Mouse (Mus musculus) olfactory bulb, adult 2 months (tissue): ENCODE measurements around the gene Cant1. TPM values are rescaled to one million over a fixed set of nuclear protein-coding genes. Genes with fewer than 3 reads are reported as not detected.
A peak's percentile ranks its signal among the peaks of the same experiment; 100 is the strongest.

Experiments
- H3K27ac ChIP-seq: fragments of 200-500 bp; 2 replicates; pipeline ENCODE4 v1.5.1; 2012; ENCODE audit warnings: low read depth, low read length; ENCODE audit not compliant: insufficient read depth
- H3K4me1 ChIP-seq: fragments of 200-500 bp; 2 replicates; pipeline ENCODE4 v1.6.1; 2012; ENCODE audit warnings: low read length; ENCODE audit not compliant: control insufficient read depth, insufficient read depth
- H3K4me3 ChIP-seq: fragments of 200-500 bp; 2 replicates; pipeline ENCODE4 v1.5.1; 2012; ENCODE audit warnings: mild to moderate bottlenecking, low read depth, low read length, moderate library complexity; ENCODE audit not compliant: insufficient read depth
- CTCF ChIP-seq: fragments of 200-500 bp; IDR thresholded peaks from 2 replicates; pipeline ENCODE4 v1.5.1; 2012; ENCODE audit warnings: low read depth, mild to moderate bottlenecking, low read length, moderate library complexity; ENCODE audit not compliant: insufficient read depth
- POLR2A ChIP-seq: fragments of 200-500 bp; IDR thresholded peaks from 2 replicates; pipeline ENCODE4 v1.6.1; 2012; ENCODE audit warnings: mild to moderate bottlenecking, low read depth, low read length, moderate library complexity; ENCODE audit not compliant: insufficient read depth
- WGBS: fragments of 180-500 bp; shearing (Covaris S2); methylation state at CpG from one replicate; pipeline ENCODE4 v1.1.7; 2018; 5-methylcytosine and 5-hydroxymethylcytosine counted together
- polyA plus RNA-seq: library from polyadenylated mRNA; stranded (reverse); fragments of >200 nt; gene quantifications from 2 replicates; pipeline ENCODE4 v1.2.4, GENCODE M21; 2012; ENCODE audit warnings: low replicate concordance; ENCODE audit not compliant: missing spikeins, insufficient read depth, insufficient read length

Gene Cant1
- polyA plus RNA-seq, 1 experiment, result not detected

DNA sequence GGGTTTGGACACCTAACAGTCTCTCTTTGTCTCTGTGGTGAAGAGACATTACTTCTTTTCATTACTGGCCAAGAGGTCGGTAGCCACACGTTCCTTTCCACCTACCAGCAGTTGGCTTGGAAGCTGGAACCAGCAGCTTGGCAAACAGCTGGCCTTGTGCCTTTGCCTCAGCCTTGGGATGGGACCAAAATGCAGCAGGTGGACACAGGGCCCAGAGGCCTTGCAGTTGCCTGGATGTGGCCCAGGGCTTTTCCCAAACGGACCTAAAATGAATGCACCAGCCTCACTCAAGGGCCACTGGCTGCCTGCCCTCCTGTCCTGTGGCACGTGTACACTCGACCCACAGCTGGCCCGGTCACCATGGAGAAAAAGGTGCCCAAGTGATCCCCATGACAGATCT lies 32.3 kb upstream of the Cant1 start:
- Histone ChIP-seq H3K4me3 (no peak overlapping the region), H3K4me1 (no peaks in the 10 kb centered on the region; the same call in 1 of the 2 replicates), H3K27ac (no peak overlapping the region)
- TF ChIP-seq CTCF (no peak), POLR2A (no peak)
- WGBS, result 72% methylated on average over 6 of the region's 6 CpGs

DNA sequence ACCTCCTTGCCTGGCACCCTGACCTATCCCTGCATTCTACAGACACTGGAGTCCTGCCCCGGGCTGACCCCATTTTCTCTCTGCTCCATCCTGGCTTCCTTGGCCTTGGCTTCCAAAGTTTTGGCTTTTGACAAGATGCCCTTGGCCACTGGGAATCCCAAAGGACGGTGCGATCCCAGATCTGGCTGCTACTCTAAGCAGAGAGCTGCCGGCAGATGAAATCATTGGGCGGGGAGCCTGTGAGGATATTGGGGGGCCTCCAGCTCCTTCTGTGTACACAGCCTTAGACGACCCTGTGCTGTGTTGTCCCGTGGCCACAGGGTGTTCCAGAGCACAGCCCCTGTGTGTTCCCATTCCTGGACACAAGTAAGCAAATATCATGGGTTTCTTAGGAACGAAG lies 29.5 kb upstream of the Cant1 start:
- 87% methylated on average over 8 of the region's 8 CpGs for WGBS
- TF ChIP-seq POLR2A, result no peak
- no peak for TF ChIP-seq CTCF
- Histone ChIP-seq H3K27ac (no peak overlapping the region), H3K4me1 (no peaks in the 10 kb centered on the region), H3K4me3 (no peak overlapping the region)

DNA sequence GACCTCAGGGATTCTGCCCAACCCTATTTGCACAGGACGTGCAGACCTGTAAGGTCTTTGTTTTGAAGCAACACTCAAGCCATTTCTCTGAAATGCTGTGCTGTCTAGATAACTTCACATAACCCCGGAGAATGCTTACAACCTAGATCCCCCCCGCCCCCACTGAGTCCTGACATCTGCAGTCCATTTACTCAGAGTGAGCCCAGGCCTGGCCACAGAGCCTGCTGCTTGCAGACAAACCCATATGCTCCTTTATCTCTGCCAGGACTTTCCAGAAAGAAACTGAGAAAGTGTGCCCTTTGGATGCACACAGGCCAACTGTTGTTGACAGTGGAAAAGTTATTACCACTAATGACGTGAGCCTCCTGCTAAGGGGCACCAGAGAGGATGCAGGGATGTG lies 28.5 kb upstream of the Cant1 start:
- TF ChIP-seq CTCF (no peak), POLR2A (no peak)
- no peak overlapping the region for H3K27ac ChIP-seq

DNA sequence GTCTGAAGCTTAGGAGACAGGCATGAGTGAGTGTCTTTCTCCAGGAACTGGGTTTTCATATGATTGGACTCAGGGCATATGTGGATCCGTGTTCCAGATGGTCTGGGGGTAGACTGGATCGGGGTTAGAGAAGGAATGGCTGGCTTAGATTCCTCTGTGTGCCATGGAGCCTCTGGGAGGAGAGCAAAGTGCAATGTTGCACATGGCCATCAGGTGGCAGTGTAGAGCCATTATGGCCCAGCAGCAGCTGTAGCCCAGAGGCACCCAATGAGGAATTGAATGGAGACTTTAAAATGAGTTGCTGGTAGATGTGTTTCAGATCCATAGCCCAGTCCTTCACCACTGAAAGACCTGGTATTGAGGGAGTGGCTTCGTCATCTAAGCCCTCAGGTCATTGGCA lies 27.0 kb upstream of the Cant1 start:
- no peak overlapping the region for H3K27ac ChIP-seq
- H3K4me3 ChIP-seq, result no peak overlapping the region
- TF ChIP-seq POLR2A (no peak), CTCF (peak; percentile 65; the same call in 1 of the 2 replicates)
- WGBS, result 9% methylated on average over 3 of the region's 3 CpGs
- 0 out of 2 replicates have a peak, but pooled peaks cover 3% of the 10 kb centered on the region for H3K4me1 ChIP-seq

More for the DNA sequence above, 28.5 kb upstream of the Cant1 start:
- Histone ChIP-seq H3K4me1 (0 out of 2 replicates have a peak, but pooled peaks cover 3% of the 10 kb centered on the region), H3K4me3 (no peak overlapping the region)
- 82% methylated on average over 4 of the region's 4 CpGs for WGBS

DNA sequence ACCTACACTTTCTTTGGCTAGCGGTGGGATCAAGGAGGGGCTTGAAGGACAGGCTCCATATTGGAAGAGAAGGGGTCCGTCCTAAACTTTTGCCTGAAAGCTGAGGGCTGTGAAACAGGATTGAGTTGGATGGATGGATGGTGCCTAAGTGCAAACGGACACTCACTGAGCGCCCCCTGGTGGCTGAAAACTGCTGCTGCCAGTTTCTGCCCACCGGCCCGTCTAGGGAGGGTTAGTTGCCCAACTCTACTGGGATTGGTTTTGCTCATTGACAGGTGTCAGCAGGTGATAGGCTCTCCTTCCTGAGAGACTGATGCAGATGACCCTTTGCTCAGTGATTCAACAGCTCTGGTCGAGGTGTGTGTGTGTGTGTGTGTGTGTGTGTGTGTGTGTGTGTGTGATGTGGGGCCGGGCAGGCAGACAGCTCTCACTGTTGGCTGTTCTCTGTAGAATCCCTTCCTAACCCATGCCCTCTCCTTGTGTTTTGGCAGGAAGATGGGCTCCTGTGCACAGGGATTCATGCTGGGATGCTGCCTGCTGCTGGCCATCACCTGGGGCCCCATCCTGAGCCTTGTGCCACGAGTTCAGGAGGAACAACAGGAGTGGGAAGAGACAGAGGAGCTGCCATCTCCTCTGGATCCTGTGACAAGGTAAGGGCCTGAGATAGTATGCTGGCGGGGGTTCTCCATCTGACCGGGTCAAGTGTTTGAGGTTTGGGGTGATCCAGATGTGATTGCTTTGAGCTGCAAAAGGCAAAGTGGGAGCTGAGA lies 24.5 kb upstream of the Cant1 start:
- TF ChIP-seq CTCF (peak; percentile 67), POLR2A (no peak)
- Histone ChIP-seq H3K27ac (no peak overlapping the region), H3K4me3 (no peak overlapping the region), H3K4me1 (peaks cover 12% of the 10 kb centered on the region)
- 41% methylated on average over 11 of the region's 11 CpGs for WGBS

DNA sequence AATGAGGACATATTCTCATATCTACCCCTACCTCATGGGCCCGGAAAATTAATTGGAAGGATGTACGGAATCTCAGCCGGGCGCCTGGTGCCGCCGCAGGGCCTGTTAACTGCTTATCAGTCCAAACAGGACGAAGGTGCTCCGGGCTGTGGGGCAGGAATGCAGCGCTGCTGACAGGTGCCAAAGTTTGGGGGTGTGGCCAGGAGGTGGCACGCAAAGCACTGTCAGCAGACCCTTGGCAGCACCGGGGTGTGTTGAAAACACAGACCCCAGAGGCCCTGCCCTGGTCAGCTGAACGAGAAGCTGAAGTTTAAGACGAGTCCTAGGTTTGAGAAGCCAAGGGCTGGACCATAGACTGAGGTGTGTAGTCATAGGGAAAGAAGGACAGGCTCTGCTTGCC lies 23.8 kb upstream of the Cant1 start:
- Histone ChIP-seq H3K4me3 (no peak overlapping the region), H3K27ac (no peak overlapping the region), H3K4me1 (peaks cover 18% of the 10 kb centered on the region)
- TF ChIP-seq CTCF (no peak), POLR2A (no peak)
- 92% methylated on average over 13 of the region's 13 CpGs for WGBS

DNA sequence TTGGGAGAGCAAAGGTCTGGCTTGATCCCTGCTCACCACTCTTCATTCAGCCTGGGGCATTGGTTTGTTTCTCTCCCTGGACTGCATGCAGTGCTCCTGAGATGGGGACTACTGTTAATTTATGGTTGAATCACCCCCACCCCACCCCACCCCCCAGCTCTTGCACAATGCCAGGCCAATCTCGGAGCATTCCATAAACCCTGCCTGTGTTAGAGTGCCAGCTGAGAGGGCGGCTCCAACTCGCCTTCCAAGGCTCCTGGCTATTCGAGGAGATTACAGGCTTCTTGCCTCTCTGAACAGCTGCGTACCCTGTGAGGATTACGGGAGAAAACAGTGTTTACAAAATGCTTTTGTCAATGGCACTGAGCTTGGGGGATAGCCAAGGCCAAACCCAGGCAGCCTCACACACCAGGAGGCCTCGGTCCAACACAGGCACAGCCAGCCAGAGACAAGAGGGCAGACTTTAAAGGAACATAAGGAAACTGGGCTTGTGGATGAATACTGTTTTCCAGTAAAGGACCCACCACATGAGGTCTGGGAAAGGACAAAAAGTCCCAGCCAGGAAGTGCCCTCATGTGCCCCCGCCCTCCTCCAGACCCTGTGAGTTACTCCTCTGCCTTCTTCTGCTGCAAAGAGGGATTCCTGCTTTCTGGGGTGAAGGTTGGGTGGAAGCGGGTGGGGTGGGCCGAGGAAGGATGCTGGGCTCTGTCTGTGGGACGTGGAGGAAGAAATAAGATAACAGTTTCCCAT lies 20.0 kb upstream of the Cant1 start:
- peaks cover 39% of the 10 kb centered on the region for H3K4me1 ChIP-seq
- WGBS, result 18% methylated on average over 11 of the region's 11 CpGs
- H3K4me3 ChIP-seq, result no peak overlapping the region
- no peak overlapping the region; the same call in 1 of the 2 replicates for H3K27ac ChIP-seq
- TF ChIP-seq CTCF (no peak), POLR2A (no peak)

DNA sequence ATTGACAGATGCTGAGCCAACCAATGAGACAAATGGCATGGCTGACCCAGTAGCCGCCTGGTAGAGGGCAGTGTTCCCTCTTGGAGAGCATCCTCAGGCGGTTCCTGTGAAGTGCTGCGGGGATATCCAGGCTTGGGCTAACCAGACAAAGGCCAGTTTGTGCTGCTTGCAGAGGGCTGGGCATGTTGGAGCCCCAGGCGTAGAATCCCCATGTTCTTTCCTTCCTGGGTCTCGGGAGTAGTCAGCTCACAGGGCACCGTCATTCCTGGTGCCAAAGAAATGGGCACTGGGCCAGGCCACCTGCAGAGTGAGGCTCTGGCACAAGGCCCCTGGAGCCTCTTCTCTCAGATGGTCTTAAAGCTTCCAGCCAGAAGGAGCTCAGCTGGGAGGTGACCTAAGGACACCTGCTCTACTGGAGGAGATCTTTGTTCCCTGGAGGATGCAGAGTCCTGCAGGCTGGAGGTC lies 17.6 kb upstream of the Cant1 start:
- Histone ChIP-seq H3K4me3 (no peak overlapping the region), H3K4me1 (peaks cover 44% of the 10 kb centered on the region), H3K27ac (no peak overlapping the region)
- 42% methylated on average over 6 of the region's 6 CpGs for WGBS
- no peak for TF ChIP-seq CTCF
- TF ChIP-seq POLR2A, result no peak

DNA sequence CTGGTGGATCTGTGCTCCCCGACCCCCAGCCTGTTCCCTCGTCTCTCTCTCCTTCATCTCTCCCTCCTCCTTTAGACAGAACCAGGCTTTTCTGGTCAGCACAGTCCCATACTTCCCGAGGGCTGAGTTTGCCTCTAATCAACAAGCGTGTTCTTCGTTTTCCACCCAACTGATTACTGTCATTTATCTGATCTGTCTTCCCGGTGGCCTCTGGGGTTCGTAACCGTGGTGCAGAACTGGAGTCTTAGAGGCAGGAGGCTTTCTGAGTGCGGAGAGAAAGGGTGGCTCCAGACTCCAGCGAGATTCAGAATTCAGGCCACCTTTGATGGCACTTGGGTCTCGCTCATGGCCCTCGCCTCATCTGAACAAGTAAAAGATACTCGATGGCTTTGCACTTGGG lies 15.2 kb upstream of the Cant1 start:
- Histone ChIP-seq H3K4me3 (no peak overlapping the region), H3K27ac (no peak overlapping the region), H3K4me1 (peaks cover 55% of the 10 kb centered on the region)
- WGBS, result 49% methylated on average over 13 of the region's 13 CpGs
- TF ChIP-seq POLR2A (no peak), CTCF (no peak)
